Mouse (Mus musculus): ENCODE results near the gene Smim6. TPM values are rescaled to one million over a fixed set of nuclear protein-coding genes. Genes with fewer than 3 reads are reported as not detected.

The Smim6 gene
- polyA plus RNA-seq, 1 experiment from 2014 or later, result 0.18 TPM

DNA sequence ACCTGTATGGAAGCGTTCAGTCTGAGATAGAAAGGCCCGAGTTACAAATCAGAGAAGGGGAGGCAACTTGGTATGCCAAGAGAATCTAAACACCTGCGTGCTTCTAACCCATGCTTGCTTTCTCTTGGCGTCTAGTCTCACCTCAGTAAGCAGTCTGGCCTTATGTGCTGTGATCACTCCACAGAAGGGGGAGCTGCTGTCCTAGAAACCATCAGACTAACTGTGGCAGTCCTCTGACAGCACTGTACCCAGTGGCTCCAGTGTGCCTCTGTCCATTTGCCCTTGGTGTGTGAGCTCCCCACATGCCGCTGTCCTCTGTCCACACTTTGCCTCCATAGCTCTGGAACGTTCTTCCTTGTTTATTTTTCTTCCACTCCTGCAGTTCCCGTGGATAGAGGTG is 30.2 kb downstream of the Smim6 start:
- Histone ChIP-seq H3K27ac (ENCODE audit: low read depth, low read length) (no peak overlapping the region), H3K9ac (ENCODE audit: low read length) (no peak overlapping the region), H3K4me2 (ENCODE audit: low read length) (no peak overlapping the region), H3K27me3 (replicated peaks; ENCODE audit: control insufficient read depth, insufficient read depth, low read length) (no peaks in the 10 kb centered on the region), H3K4me1 (ENCODE audit: control insufficient read depth, insufficient read depth, low read length) (no peaks in the 10 kb centered on the region), H3K4me3 (ENCODE audit: low read depth, low read length) (no peak overlapping the region), H3K9me3 (replicated peaks; ENCODE audit: control insufficient read depth, low read length) (no peaks in the 10 kb centered on the region), H3K36me3 (ENCODE audit: control insufficient read depth, insufficient read depth, low read length) (peaks cover 93% of the 10 kb centered on the region)
- DNase-seq (ENCODE audit: low spot score) (no peak), ATAC-seq (no peak)
- 97% methylated on average over 7 of the region's 7 CpGs for WGBS

DNA sequence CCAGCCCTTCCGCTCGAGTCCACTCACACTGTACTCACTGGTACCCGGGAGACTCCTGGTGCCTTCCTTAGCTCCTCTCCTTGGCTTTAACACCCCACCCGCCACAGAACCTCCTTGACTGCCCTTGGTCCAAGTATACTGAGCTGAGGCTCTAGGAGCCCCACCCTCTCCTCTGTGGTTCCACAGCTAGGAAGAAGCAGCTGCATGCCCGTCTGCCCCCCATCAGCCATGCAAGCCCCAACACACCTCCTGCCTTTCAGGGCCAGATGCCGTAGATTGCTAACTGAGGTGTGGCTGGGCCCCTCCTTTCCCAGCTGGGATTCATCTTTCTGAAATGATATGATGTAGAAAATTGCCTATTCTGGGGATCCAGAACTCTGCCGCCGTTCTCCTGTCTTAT is 33.4 kb downstream of the Smim6 start:
- H3K36me3 ChIP-seq (ENCODE audit: control insufficient read depth, insufficient read depth, low read length), result peaks cover 90% of the 10 kb centered on the region
- no peaks in the 10 kb centered on the region for H3K27me3 ChIP-seq (replicated peaks; ENCODE audit: control insufficient read depth, insufficient read depth, low read length)
- 91% methylated on average over 8 of the region's 8 CpGs for WGBS
- no peak overlapping the region for H3K4me3 ChIP-seq (ENCODE audit: low read depth, low read length)
- H3K9me3 ChIP-seq (replicated peaks; ENCODE audit: control insufficient read depth, low read length), result no peaks in the 10 kb centered on the region
- H3K4me1 ChIP-seq (ENCODE audit: control insufficient read depth, insufficient read depth, low read length), result no peaks in the 10 kb centered on the region
- DNase-seq (ENCODE audit: low spot score) (no peak), ATAC-seq (no peak)
- no peak overlapping the region for H3K4me2 ChIP-seq (ENCODE audit: low read length)
- no peak overlapping the region for H3K9ac ChIP-seq (ENCODE audit: low read length)
- no peak overlapping the region for H3K27ac ChIP-seq (ENCODE audit: low read depth, low read length)

DNA sequence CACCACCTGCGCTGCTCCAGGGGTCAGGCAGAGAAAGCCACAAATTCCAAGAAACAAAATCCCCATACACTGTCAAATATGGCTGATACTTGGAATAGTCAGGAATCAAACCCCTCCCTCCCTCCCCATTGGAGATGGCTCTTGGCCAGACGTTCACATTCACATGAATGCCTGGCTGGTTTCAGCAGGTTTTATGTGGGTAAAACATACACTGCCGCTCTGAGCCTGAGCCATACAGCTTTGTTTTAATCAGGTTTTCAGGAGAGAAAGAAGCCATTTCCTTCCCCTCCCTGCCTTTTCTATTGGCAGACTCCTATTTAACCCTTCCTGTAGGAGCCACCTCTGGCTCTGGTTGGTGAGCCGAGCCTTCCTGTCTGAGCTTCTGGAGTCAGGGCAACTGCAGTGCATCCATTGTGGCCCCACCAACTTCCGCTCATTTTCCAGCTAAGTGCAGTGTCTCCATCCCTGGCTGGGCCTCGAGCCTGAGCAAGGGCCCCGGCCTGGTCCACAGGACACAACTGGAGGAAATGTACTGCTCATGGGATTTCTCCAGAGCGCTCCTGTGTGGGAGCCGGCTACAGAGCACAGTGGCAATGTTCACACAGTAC is 34.5 kb downstream of the Smim6 start:
- H3K27ac ChIP-seq (ENCODE audit: low read depth, low read length), result no peak overlapping the region
- no peak overlapping the region for H3K9ac ChIP-seq (ENCODE audit: low read length)
- WGBS, result 85% methylated on average over 9 of the region's 9 CpGs
- no peak overlapping the region for H3K4me2 ChIP-seq (ENCODE audit: low read length)
- ATAC-seq (no peak), DNase-seq (ENCODE audit: low spot score) (peak; percentile 13)
- H3K4me3 ChIP-seq (ENCODE audit: low read depth, low read length), result no peak overlapping the region
- H3K9me3 ChIP-seq (replicated peaks; ENCODE audit: control insufficient read depth, low read length), result no peaks in the 10 kb centered on the region
- H3K4me1 ChIP-seq (ENCODE audit: control insufficient read depth, insufficient read depth, low read length), result no peaks in the 10 kb centered on the region
- peaks cover 90% of the 10 kb centered on the region for H3K36me3 ChIP-seq (ENCODE audit: control insufficient read depth, insufficient read depth, low read length)
- H3K27me3 ChIP-seq (replicated peaks; ENCODE audit: control insufficient read depth, insufficient read depth, low read length), result no peaks in the 10 kb centered on the region

DNA sequence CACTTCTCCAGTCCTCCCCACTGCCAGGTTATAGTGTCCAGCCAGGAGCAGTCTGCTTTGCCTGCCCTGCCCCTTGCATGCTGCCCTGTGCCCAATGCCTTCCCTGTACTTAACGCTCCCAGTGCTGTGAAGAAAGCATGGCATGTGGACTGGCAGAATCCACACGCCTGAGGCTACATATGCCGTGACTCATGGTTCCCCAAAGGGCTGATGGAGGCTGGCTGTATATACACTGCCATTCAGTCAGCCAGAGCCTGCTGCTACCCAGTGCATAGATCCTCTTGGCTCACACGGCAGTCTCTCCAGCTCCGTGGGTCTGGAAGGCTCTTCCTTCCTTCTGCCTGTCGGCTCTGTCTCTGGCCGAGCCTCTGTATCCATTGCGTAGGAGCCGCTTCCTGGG is 36.5 kb downstream of the Smim6 start:
- Histone ChIP-seq H3K9me3 (replicated peaks; ENCODE audit: control insufficient read depth, low read length) (no peaks in the 10 kb centered on the region), H3K27me3 (replicated peaks; ENCODE audit: control insufficient read depth, insufficient read depth, low read length) (no peaks in the 10 kb centered on the region), H3K4me2 (ENCODE audit: low read length) (no peak overlapping the region), H3K4me3 (ENCODE audit: low read depth, low read length) (no peak overlapping the region), H3K27ac (ENCODE audit: low read depth, low read length) (no peak overlapping the region), H3K4me1 (ENCODE audit: control insufficient read depth, insufficient read depth, low read length) (no peaks in the 10 kb centered on the region), H3K9ac (ENCODE audit: low read length) (no peak overlapping the region), H3K36me3 (ENCODE audit: control insufficient read depth, insufficient read depth, low read length) (peaks cover 89% of the 10 kb centered on the region)
- WGBS, result 93% methylated on average over 9 of the region's 9 CpGs
- ATAC-seq (no peak), DNase-seq (ENCODE audit: low spot score) (no peak)

DNA sequence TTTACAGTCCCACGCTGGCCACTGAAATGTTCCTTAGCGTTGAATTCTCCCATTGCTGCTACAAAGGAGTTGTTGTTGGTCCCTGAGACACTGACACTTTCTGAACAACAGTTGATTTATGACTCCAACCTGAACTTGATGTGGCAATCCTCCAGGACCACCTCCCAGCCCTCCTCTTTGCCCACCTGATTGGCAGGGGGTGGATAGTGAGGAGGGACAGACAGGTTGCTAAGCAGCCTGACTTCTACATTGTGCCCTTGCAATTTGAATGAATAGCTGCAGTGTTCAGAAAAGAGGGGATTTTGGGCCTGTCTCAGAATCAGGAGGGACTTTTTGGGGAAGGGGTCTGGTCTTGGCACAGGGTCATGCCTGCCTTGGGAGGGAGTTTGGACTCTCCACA is 38.9 kb downstream of the Smim6 start:
- no peak overlapping the region for H3K4me2 ChIP-seq (ENCODE audit: low read length)
- DNase-seq (ENCODE audit: low spot score) (no peak), ATAC-seq (no peak)
- no peaks in the 10 kb centered on the region for H3K27me3 ChIP-seq (replicated peaks; ENCODE audit: control insufficient read depth, insufficient read depth, low read length)
- no peaks in the 10 kb centered on the region for H3K4me1 ChIP-seq (ENCODE audit: control insufficient read depth, insufficient read depth, low read length)
- H3K9me3 ChIP-seq (replicated peaks; ENCODE audit: control insufficient read depth, low read length), result no peaks in the 10 kb centered on the region
- no peak overlapping the region for H3K27ac ChIP-seq (ENCODE audit: low read depth, low read length)
- peaks cover 90% of the 10 kb centered on the region for H3K36me3 ChIP-seq (ENCODE audit: control insufficient read depth, insufficient read depth, low read length)
- 85% methylated on average over 2 of the region's 2 CpGs for whole genome bisulfite sequencing
- H3K9ac ChIP-seq (ENCODE audit: low read length), result no peak overlapping the region
- H3K4me3 ChIP-seq (ENCODE audit: low read depth, low read length), result no peak overlapping the region

DNA sequence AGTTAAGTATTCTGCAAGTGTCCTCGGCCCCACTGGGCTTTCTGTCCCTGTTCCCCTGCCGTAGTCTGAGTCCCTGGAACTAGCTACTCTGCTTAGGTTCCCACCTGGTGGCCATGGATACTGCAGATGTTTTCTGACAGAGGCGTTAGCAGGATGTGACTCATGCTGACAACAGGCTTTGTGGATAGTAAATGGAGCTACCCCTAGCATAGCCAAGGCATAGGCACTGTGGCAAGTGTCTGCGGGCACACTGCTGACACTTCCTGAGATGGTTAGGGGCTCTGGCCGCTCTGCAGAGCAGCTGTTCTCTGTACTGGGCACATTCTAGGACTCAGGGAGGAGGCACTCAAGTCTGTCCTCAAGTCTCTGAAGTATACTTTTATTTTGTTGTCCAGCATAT is 42.9 kb downstream of the Smim6 start:
- WGBS, result 90% methylated on average over 5 of the region's 5 CpGs
- Histone ChIP-seq H3K9me3 (replicated peaks; ENCODE audit: control insufficient read depth, low read length) (no peaks in the 10 kb centered on the region), H3K4me1 (ENCODE audit: control insufficient read depth, insufficient read depth, low read length) (no peaks in the 10 kb centered on the region), H3K4me2 (ENCODE audit: low read length) (no peak overlapping the region), H3K4me3 (ENCODE audit: low read depth, low read length) (no peak overlapping the region), H3K36me3 (ENCODE audit: control insufficient read depth, insufficient read depth, low read length) (peaks cover 81% of the 10 kb centered on the region), H3K9ac (ENCODE audit: low read length) (no peak overlapping the region), H3K27ac (ENCODE audit: low read depth, low read length) (no peak overlapping the region), H3K27me3 (replicated peaks; ENCODE audit: control insufficient read depth, insufficient read depth, low read length) (no peaks in the 10 kb centered on the region)
- ATAC-seq (no peak), DNase-seq (ENCODE audit: low spot score) (no peak)

DNA sequence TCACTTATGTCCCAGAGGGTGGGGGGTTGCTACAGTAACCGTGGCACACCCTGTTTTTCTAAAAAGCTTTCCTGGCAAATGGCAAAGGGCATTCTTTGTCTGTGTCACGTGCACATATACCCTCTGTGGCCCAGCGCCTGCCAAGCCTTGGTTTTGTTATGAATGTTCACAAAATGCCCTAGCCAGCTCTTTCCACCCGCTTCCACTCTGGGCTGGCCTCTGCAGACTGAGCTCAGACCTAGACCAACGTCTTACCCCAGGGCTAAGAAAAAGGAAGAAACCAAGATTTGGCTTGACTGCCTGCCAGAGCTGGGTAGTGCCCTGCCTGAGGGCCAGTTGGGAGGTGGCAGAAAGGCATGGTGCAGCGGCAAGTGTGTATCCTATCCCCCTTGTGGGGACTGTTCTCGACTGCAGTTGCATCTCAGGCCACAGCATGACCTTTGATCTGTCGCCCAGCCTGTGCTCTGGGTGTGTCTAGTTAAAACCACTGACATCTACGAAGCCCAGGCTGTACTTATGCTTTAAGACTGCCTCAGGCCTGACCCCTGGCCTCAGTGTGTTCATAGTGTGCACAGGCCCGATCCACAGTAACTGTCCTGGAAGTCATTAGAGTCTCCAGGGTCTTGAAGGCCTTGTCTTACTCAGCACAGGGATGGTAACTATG is 43.5 kb downstream of the Smim6 start:
- peaks cover 82% of the 10 kb centered on the region for H3K36me3 ChIP-seq (ENCODE audit: control insufficient read depth, insufficient read depth, low read length)
- H3K9me3 ChIP-seq (replicated peaks; ENCODE audit: control insufficient read depth, low read length), result no peaks in the 10 kb centered on the region
- DNase-seq (ENCODE audit: low spot score), result peak; percentile 32
- WGBS, result 68% methylated on average over 10 of the region's 10 CpGs
- 0 out of 2 replicates have a peak overlapping the region, but pooled peaks have one; percentile 14 for H3K27ac ChIP-seq (ENCODE audit: low read depth, low read length)
- H3K4me2 ChIP-seq (ENCODE audit: low read length), result no peak overlapping the region
- no peak overlapping the region for H3K9ac ChIP-seq (ENCODE audit: low read length)
- H3K4me1 ChIP-seq (ENCODE audit: control insufficient read depth, insufficient read depth, low read length), result no peaks in the 10 kb centered on the region
- H3K27me3 ChIP-seq (replicated peaks; ENCODE audit: control insufficient read depth, insufficient read depth, low read length), result no peaks in the 10 kb centered on the region
- ATAC-seq, result no peak
- no peak overlapping the region for H3K4me3 ChIP-seq (ENCODE audit: low read depth, low read length)

DNA sequence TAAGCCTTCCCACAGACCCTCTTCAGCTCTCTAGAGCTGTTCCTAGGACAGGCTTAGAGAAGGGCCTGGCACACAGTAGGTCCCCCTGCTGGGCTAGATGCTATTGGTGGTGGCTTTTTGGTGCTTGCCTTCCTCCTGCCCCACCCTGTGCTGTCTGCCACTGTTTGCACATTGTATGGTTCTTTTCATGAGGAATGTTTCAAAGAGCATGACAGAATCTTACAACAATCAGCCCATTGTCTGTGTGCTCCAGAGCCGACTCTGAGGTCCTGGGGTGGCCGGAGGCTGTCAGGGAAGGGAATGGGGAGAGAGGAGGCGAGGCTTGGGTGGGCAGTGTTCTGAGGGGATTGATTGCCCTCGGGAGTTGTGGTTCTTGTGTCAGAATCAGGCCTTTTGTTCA is 44.6 kb downstream of the Smim6 start:
- H3K9ac ChIP-seq (ENCODE audit: low read length), result no peak overlapping the region
- no peaks in the 10 kb centered on the region for H3K4me1 ChIP-seq (ENCODE audit: control insufficient read depth, insufficient read depth, low read length)
- DNase-seq (ENCODE audit: low spot score) (peak; percentile 8), ATAC-seq (no peak)
- 0 out of 2 replicates have a peak overlapping the region, but pooled peaks have one; percentile 18 for H3K27ac ChIP-seq (ENCODE audit: low read depth, low read length)
- H3K27me3 ChIP-seq (replicated peaks; ENCODE audit: control insufficient read depth, insufficient read depth, low read length), result no peaks in the 10 kb centered on the region
- no peak overlapping the region for H3K4me2 ChIP-seq (ENCODE audit: low read length)
- WGBS, result 12% methylated on average over 4 of the region's 4 CpGs
- H3K36me3 ChIP-seq (ENCODE audit: control insufficient read depth, insufficient read depth, low read length), result peaks cover 84% of the 10 kb centered on the region
- no peak overlapping the region for H3K4me3 ChIP-seq (ENCODE audit: low read depth, low read length)
- H3K9me3 ChIP-seq (replicated peaks; ENCODE audit: control insufficient read depth, low read length), result no peaks in the 10 kb centered on the region

DNA sequence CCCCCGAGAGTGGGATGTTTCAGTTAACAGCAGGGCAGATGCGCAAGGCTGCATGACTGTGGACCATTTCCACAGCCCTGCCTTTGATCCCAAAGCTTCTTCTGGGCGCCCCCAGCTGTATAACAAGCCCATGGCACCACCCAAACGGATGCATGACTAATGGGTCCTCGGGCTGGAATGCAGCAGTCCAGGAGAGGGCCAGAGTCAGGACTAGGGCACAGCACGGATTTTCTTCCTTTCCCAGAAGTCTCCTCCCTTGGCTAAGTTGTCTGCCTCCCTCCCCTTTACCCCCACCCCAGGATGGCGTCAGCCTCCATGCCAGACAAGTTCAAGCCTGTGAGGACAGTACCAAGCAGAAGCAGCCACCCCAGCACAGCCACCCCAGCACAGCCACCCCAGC is 46.2 kb downstream of the Smim6 start:
- WGBS, result 84% methylated on average over 7 of the region's 7 CpGs
- DNase-seq (ENCODE audit: low spot score) (no peak), ATAC-seq (no peak)
- no peaks in the 10 kb centered on the region for H3K4me1 ChIP-seq (ENCODE audit: control insufficient read depth, insufficient read depth, low read length)
- no peak overlapping the region for H3K4me2 ChIP-seq (ENCODE audit: low read length)
- H3K36me3 ChIP-seq (ENCODE audit: control insufficient read depth, insufficient read depth, low read length), result peaks cover 85% of the 10 kb centered on the region
- H3K4me3 ChIP-seq (ENCODE audit: low read depth, low read length), result no peak overlapping the region
- H3K9me3 ChIP-seq (replicated peaks; ENCODE audit: control insufficient read depth, low read length), result no peaks in the 10 kb centered on the region
- H3K27ac ChIP-seq (ENCODE audit: low read depth, low read length), result no peak overlapping the region
- H3K9ac ChIP-seq (ENCODE audit: low read length), result no peak overlapping the region
- H3K27me3 ChIP-seq (replicated peaks; ENCODE audit: control insufficient read depth, insufficient read depth, low read length), result no peaks in the 10 kb centered on the region
